Mouse (Mus musculus) midbrain, embryonic 16.5 days (tissue): ENCODE results near the gene Pik3ip1. TPM values are rescaled to one million over a fixed set of nuclear protein-coding genes. Genes with fewer than 3 reads are reported as not detected.

Experiments used
- ATAC-seq: fragments of 200-750 bp; cut with Nextera tagmentation; 2 replicates; pipeline ENCODE4 v1.8.0; 2017; ENCODE audit warnings: moderate TSS enrichment
- H3K27ac ChIP-seq: fragments of 300-500 bp; sonication (generic); 2 replicates; pipeline ENCODE4 v1.5.1; 2014; ENCODE audit warnings: mild to moderate bottlenecking, low read length, mixed read lengths
- H3K27me3 ChIP-seq: fragments of 300-500 bp; sonication (generic); 2 replicates; pipeline ENCODE4 v1.6.1; 2014; ENCODE audit warnings: low read depth, low read length, mixed read lengths; ENCODE audit not compliant: control insufficient read depth, insufficient read depth
- H3K36me3 ChIP-seq: fragments of 300-500 bp; sonication (generic); 2 replicates; pipeline ENCODE4 v1.6.1; 2014; ENCODE audit warnings: mild to moderate bottlenecking, low read length, moderate library complexity, mixed read lengths; ENCODE audit not compliant: control insufficient read depth, insufficient read depth
- H3K4me1 ChIP-seq: fragments of 300-500 bp; sonication (generic); 2 replicates; pipeline ENCODE4 v1.6.1; 2014; ENCODE audit warnings: mild to moderate bottlenecking, low read length, mixed read lengths; ENCODE audit not compliant: control insufficient read depth, insufficient read depth
- H3K4me2 ChIP-seq: fragments of 300-500 bp; sonication (generic); 2 replicates; pipeline ENCODE4 v1.6.1; 2014; ENCODE audit warnings: mild to moderate bottlenecking, low read length, mixed read lengths
- H3K4me3 ChIP-seq: fragments of 300-500 bp; sonication (generic); 2 replicates; pipeline ENCODE4 v1.5.1; 2014; ENCODE audit warnings: low read depth, mild to moderate bottlenecking, low read length, moderate library complexity, mixed read lengths
- H3K9ac ChIP-seq: fragments of 300-500 bp; sonication (generic); 2 replicates; pipeline ENCODE4 v1.6.1; 2014; ENCODE audit warnings: low read depth, low read length, mixed read lengths
- H3K9me3 ChIP-seq: fragments of 300-500 bp; sonication (generic); replicated peaks from 2 replicates; pipeline ENCODE4 v1.6.1; 2014; ENCODE audit warnings: mild to moderate bottlenecking, low read length, mixed read lengths; ENCODE audit not compliant: control insufficient read depth, poor library complexity, severe bottlenecking
- WGBS: fragments of 180-500 bp; shearing (Covaris S2); extraction: QIAGEN DNeasy Blood & Tissue Kit; methylation state at CpG from one replicate; pipeline ENCODE4 v1.1.7; 2014; 5-methylcytosine and 5-hydroxymethylcytosine counted together
- polyA plus RNA-seq: library from polyadenylated mRNA; unstranded; fragments of >200 nt; fragmentation: Nextera tagmentation; extraction: Ambion mirVana; gene quantifications from 2 replicates; pipeline ENCODE4 v1.2.1, GENCODE M21; 2015

The Pik3ip1 gene
- polyA plus RNA-seq, 1 experiment from 2014 or later: 29.5 TPM

DNA sequence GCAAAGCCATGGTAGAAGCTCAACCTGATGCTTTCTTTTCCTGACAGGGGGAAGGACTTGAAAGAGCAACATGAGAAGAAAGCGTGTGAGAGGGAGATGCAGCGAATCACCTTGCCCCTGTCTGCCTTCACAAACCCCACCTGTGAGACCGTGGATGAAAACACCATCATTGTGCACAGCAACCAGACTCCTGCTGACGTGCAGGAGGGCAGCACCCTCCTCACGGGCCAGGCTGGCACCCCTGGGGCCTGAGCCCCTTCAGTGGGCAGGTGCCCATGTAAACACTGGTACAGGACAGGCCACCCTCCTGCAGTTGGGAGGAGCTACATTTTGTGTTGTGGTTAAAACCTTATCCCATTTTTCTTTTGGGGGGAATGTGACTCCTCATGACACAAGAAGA is 11.3 kb downstream of the Pik3ip1 start:
- Histone ChIP-seq H3K4me1 (peaks cover 13% of the 10 kb centered on the region), H3K9me3 (no peaks in the 10 kb centered on the region), H3K4me3 (no peak overlapping the region), H3K27me3 (no peaks in the 10 kb centered on the region), H3K36me3 (peaks cover 33% of the 10 kb centered on the region), H3K27ac (no peak overlapping the region), H3K9ac (no peak overlapping the region), H3K4me2 (no peak overlapping the region)
- WGBS: 82% methylated on average over 5 of the region's 5 CpGs
- ATAC-seq: 0 out of 2 replicates have a peak, but pooled peaks have one; percentile 12

GRCm38 (mm10) chr11:3344916-3345315 is 14.7 kb downstream of the Pik3ip1 start:
- H3K36me3 ChIP-seq: peaks cover 34% of the 10 kb centered on the region
- no peak for ATAC-seq
- H3K4me3 ChIP-seq: no peak overlapping the region
- 88% methylated on average over 3 of the region's 3 CpGs for WGBS
- no peak overlapping the region for H3K4me2 ChIP-seq
- peaks cover 3% of the 10 kb centered on the region; the same call in 1 of the 2 replicates for H3K4me1 ChIP-seq
- H3K27me3 ChIP-seq: no peaks in the 10 kb centered on the region
- H3K9me3 ChIP-seq: no peaks in the 10 kb centered on the region
- H3K27ac ChIP-seq: no peak overlapping the region
- no peak overlapping the region for H3K9ac ChIP-seq

GRCm38 (mm10) chr11:3346351-3346750 is 16.1 kb downstream of the Pik3ip1 start:
- H3K4me3 ChIP-seq: no peak overlapping the region
- WGBS: 93% methylated on average over 7 of the region's 7 CpGs
- H3K36me3 ChIP-seq: peaks cover 45% of the 10 kb centered on the region
- ATAC-seq: no peak
- H3K9ac ChIP-seq: no peak overlapping the region
- H3K4me2 ChIP-seq: no peak overlapping the region
- H3K9me3 ChIP-seq: no peaks in the 10 kb centered on the region
- no peaks in the 10 kb centered on the region for H3K27me3 ChIP-seq
- H3K27ac ChIP-seq: no peak overlapping the region
- H3K4me1 ChIP-seq: peaks cover 3% of the 10 kb centered on the region; the same call in 1 of the 2 replicates

DNA sequence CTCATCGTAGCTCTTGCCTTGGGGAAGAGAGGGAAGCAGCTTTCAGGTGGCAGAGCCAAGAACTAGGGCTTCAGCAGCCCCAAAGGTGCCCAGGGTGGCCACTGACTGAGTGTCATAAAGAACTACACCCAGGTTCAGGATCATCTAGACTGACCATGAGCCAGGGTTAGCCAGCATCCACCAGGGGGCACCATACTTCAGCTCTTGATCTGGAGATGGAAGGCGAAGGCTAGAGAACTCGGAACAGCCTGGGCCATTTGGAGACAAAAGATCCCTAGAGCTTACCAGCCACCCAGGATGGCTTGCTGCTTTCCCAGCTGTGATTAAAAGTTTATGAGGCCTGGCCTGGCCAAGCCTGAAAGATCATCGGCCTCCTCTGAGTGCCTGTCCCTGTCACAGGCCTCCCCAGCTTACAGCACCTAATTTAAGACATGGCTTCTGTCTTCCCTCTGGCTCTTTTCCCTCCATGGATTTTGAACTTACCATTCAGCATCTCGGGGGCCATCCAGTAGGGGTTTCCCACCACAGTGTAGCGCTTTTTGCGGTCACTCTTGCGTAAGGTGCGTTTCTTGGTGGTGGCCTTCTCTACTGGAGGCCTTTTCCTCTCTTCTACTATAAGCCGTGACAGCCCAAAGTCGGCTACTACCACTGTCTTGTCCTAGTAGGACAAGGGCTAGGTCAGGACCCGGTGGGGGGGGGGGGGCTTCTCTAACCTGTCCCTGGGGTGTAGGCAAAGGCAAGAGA is 17.1 kb downstream of the Pik3ip1 start:
- no peak overlapping the region for H3K27ac ChIP-seq
- H3K4me1 ChIP-seq: peaks cover 3% of the 10 kb centered on the region; the same call in 1 of the 2 replicates
- H3K36me3 ChIP-seq: peaks cover 47% of the 10 kb centered on the region
- ATAC-seq: peak; percentile 63
- H3K4me2 ChIP-seq: no peak overlapping the region
- no peaks in the 10 kb centered on the region for H3K27me3 ChIP-seq
- no peaks in the 10 kb centered on the region for H3K9me3 ChIP-seq
- H3K4me3 ChIP-seq: no peak overlapping the region
- 53% methylated on average over 12 of the region's 12 CpGs for WGBS
- H3K9ac ChIP-seq: no peak overlapping the region

DNA sequence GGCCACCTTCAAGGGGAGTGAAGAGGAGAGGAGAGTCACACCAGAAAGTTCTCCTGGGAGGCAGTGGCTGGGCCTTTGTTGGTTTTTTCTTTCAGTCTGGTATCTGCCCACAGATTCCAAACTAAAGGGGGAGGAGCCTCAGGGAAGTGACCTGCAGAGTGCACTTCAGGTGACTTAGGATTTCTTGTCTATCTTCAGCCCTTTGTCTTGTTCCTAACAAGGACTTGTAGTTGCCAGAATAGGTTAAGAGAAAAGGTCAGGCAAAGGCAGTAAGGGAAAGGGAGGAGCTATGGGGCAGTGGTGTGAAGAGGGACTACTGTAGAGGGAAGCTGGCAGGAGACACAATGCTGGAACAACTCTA is 17.6 kb downstream of the Pik3ip1 start:
- Histone ChIP-seq H3K36me3 (peaks cover 48% of the 10 kb centered on the region), H3K9me3 (no peaks in the 10 kb centered on the region), H3K4me2 (no peak overlapping the region), H3K4me3 (no peak overlapping the region), H3K27me3 (no peaks in the 10 kb centered on the region), H3K9ac (no peak overlapping the region), H3K27ac (no peak overlapping the region), H3K4me1 (peaks cover 3% of the 10 kb centered on the region; the same call in 1 of the 2 replicates)
- ATAC-seq: no peak

DNA sequence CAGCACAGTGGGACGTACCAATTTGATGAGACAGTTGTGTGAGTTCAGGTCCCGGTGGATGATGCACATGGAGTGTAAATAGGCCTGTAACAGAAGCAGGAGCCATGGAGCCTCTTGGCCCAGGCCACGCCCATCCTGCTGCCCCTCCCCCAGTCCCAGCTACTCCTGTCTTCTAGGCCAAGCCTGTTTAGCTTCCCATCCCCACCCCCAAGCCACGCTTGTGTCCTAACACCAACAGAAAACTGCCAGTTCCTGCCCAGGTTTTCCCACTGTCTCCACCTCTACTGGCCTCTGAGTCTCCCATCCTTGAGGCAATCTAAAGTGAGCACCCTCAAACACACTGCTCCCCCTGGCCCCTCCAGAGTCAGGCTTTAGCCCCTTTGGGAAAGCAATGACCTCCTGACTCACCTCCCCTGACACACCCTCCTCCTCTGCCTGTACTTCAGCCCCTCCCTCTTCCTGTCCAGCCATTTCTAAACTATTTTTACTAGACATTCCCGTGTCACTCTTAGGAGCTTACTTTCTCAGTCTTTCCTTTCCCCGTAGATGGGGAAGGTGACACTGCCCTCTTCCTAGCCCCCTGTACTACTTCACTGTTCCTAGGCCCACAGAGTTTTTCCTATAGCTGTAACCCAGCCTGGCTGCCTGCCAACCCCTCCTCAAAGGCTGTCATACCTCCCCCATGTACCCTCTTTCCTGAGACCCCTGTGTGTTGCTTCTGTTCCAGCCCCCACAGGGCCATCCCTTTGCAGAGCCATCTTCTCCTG is 18.6 kb downstream of the Pik3ip1 start:
- Histone ChIP-seq H3K36me3 (peaks cover 50% of the 10 kb centered on the region), H3K27ac (no peak overlapping the region), H3K27me3 (no peaks in the 10 kb centered on the region), H3K4me2 (no peak overlapping the region), H3K9me3 (no peaks in the 10 kb centered on the region), H3K9ac (no peak overlapping the region), H3K4me3 (no peak overlapping the region), H3K4me1 (peaks cover 3% of the 10 kb centered on the region; the same call in 1 of the 2 replicates)
- ATAC-seq: no peak
- 50% methylated on average over 6 of the region's 6 CpGs for WGBS

DNA sequence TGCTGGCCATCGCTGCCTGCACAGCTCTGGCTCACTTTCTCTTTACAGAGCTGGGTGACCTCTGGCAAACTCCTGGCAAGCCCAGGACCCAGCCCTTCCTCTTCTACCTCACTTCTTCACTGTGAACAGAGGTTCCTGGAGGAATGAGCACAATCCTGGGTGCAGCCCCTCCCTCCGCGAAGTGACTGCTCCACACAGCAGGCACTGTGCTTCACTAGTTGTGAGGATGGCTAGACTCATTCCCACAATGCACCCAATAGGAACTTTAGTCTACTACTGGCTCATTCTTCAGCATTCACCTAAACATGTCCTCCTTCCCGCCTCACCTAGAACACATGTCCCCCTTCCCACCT is 19.1 kb downstream of the Pik3ip1 start:
- H3K9ac ChIP-seq: no peak overlapping the region
- H3K4me1 ChIP-seq: peaks cover 3% of the 10 kb centered on the region; the same call in 1 of the 2 replicates
- H3K4me3 ChIP-seq: no peak overlapping the region
- no peak for ATAC-seq
- no peak overlapping the region for H3K27ac ChIP-seq
- peaks cover 45% of the 10 kb centered on the region for H3K36me3 ChIP-seq
- H3K9me3 ChIP-seq: no peaks in the 10 kb centered on the region
- no peak overlapping the region for H3K4me2 ChIP-seq
- no peaks in the 10 kb centered on the region for H3K27me3 ChIP-seq
- WGBS: 92% methylated on average over 4 of the region's 4 CpGs

DNA sequence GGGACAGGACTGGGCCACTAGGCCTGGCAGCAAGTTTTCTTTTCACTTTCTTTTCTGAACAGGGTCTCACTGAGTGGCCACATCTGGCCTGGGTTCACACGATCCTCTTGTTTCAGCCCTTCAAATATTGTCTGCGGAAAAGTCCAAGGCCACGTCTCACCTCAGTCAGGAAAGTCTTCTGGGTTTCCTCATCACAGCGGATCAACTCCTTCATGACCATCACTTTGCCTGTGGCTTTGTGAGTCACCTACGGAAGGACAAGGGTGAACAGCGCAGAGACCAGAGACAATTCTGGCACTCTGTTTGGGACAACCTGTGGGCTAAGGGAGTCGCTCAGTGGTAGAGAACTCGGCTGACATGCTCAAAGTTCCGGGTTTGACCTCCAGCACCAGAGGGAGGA is 21.9 kb downstream of the Pik3ip1 start:
- ATAC-seq: no peak
- Histone ChIP-seq H3K9me3 (no peaks in the 10 kb centered on the region), H3K4me3 (no peak overlapping the region), H3K9ac (no peak overlapping the region), H3K4me1 (peaks cover 3% of the 10 kb centered on the region; the same call in 1 of the 2 replicates), H3K36me3 (peaks cover 42% of the 10 kb centered on the region), H3K4me2 (no peak overlapping the region), H3K27ac (no peak overlapping the region), H3K27me3 (no peaks in the 10 kb centered on the region)
- WGBS: 95% methylated on average over 9 of the region's 9 CpGs

- peaks cover 3% of the 10 kb centered on the region; the same call in 1 of the 2 replicates for H3K4me1 ChIP-seq
- no peak for ATAC-seq
Measured at GRCm38 (mm10) chr11:3352990-3353585, 22.9 kb downstream of the Pik3ip1 start.

More at GRCm38 (mm10) chr11:3352990-3353585, 22.9 kb downstream of the Pik3ip1 start:
- Histone ChIP-seq H3K27ac (no peak overlapping the region), H3K4me3 (no peak overlapping the region), H3K4me2 (no peak overlapping the region), H3K9me3 (no peaks in the 10 kb centered on the region), H3K36me3 (peaks cover 46% of the 10 kb centered on the region), H3K27me3 (no peaks in the 10 kb centered on the region), H3K9ac (no peak overlapping the region)
- 48% methylated on average over 18 of the region's 18 CpGs for WGBS
